Mouse (Mus musculus) CH12.LX (cell line): ENCODE results near the gene Vps37c.

Source experiments
- CHD2 ChIP-seq: IDR thresholded peaks from 2 replicates; pipeline ENCODE4 v1.6.1; 2011; ENCODE audit warnings: low read length, improper control_type of control experiment
- MXI1 ChIP-seq: IDR thresholded peaks from 2 replicates; pipeline ENCODE4 v1.6.1; 2011; ENCODE audit warnings: mild to moderate bottlenecking, low read depth, low read length, improper control_type of control experiment
- ZNF384 ChIP-seq: IDR thresholded peaks from 2 replicates; pipeline ENCODE4 v1.6.1; 2012; ENCODE audit warnings: low read depth, low read length, improper control_type of control experiment, inconsistent platforms

- no peak for TF ChIP-seq ZNF384
- no peak for TF ChIP-seq CHD2
- no peak for TF ChIP-seq MXI1
These were observed 25.6 kb downstream of the Vps37c start for GRCm38 (mm10) chr19:10714168-10714567.
